Mouse (Mus musculus): ENCODE measurements around the gene Olfr922.

Olfr922 gene

DNA sequence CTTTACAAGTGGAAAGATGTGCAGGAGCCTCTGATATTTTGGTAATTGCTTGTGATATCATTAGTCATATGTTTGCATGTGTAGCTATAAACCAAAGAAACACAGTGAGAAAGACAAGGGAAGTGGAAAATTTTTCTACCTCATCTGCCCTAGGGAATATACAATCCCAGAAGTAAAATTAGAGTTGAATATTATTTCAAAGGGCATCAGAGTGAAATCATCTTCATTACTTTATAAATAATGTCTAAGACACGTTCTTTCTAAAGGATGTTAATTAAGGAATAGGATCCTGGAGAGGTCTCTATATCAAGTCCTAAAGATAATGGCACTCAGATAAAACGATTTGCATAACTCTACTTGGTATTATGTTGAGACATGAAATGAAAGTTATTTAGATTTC, at the start of gene Olfr922:
Olfr922 (plus strand) TSS at position 301 of the 400 bp plus-strand sequence.
- no peak for DNase-seq (ENCODE audit: low spot score)

DNA sequence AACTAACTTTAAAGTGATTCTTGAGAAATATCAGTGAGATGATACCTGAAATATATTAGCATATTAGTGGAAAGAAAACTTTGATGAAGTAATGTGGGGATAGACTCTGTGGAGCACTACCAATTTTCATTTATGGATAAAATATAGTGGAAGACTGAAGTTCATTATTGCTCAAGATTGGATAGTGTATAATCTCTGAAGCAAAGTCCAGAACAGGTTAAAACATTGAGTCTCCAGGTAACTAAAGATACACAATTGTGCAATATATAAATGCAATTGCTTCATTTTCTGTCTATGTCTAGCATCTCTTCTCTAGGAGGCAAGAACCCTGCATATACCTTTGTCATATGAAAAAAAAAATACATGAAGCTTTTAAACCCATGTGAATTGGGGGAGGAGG, 41.6 kb upstream of the Olfr922 start, which contains the start of gene Olfr921:
Olfr921 (plus strand) TSS at position 301 of the 400 bp plus-strand sequence.
- no peak for DNase-seq (ENCODE audit: low spot score)

DNA sequence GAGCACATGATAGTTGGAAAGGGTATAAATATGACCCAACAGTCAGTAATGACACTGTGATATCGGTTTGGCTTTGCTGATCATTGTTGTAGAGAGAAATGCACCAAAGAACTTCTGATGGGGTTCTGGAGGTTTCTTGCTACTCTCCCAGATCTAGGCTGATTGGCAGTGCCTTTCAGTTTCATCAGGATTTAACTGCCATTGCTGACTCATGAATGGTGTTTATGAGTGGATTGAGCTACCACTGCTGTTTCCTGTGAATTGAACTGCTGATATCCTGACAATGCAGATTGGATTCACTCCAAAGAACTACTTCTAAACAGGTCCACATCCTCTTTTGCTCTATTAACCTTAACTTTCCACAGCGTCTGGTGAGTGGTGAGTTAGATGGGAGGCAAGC, 21.7 kb upstream of the Olfr922 start:
- DNase-seq (ENCODE audit: low spot score), result no peak

GRCm38 (mm10) chr9:38805696-38806095, 8.7 kb upstream of the Olfr922 start:
- DNase-seq (ENCODE audit: low spot score), result no peak

DNA sequence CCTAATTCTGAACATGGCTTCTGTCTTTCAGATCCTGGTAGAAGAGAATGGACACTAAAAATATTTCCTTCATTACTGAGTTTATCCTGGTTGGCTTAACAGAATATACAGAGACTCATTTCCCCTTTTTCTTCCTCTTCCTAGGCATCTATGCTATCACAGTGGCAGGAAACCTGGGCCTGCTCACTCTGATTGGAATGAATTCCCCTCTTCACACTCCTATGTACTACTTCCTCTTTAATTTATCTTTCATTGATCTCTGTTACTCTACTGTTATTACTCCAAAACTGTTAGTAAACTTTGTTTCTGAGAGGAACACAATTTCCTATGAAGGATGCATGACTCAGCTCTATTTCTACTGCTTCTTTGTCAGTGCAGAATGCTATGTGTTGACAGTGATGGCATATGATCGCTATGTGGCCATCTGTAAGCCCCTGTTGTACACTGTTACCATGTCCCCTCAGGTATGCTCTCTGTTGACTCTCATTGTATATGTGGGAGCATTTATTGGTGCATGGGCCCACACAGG, 1.1 kb downstream of the Olfr922 start:
- no peak for DNase-seq (ENCODE audit: low spot score)

GRCm38 (mm10) chr9:38826245-38826644, 11.8 kb downstream of the Olfr922 start, which contains the start of gene Olfr923:
Olfr923 (plus strand) TSS chr9:38826545.
- DNase-seq (ENCODE audit: low spot score), result no peak

- no peak for DNase-seq (ENCODE audit: low spot score)
Measured at GRCm38 (mm10) chr9:38833027-38833426, 18.6 kb downstream of the Olfr922 start.

DNA sequence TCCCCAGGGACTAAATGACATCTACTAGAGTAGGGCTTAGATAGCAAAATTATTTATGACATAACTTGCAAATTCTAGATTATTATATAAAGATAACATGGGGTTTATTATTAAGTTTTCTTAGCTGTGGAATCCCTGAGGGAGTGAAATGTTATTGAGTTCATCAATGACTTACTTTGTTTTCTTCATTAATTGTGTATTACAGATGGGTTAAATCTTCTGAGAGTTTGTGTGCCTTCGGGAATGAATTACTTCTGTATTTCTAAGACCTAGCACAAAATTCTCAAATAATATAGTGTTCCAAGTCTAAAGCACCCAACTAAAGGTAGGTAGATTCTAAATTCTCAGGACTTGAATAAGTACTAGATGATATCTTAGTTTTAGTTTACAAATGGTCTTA, 29.7 kb downstream of the Olfr922 start, which contains the start of gene Olfr924:
Olfr924 (plus strand) TSS at position 301 of the 400 bp plus-strand sequence.
- no peak for DNase-seq (ENCODE audit: low spot score)

- no peak for DNase-seq (ENCODE audit: low spot score)
Measured at GRCm38 (mm10) chr9:38854760-38855159, 40.3 kb downstream of the Olfr922 start, which contains the start of gene Olfr26. Olfr26 (plus strand) TSS chr9:38855060.

All from embryo, embryonic 10 days (tissue).